Mouse (Mus musculus): Measurements from ENCODE around the gene Gramd4. TPM values are rescaled to one million over a fixed set of nuclear protein-coding genes. Genes with fewer than 3 reads are reported as not detected.

Gene Gramd4
- total RNA-seq, 1 experiment, result 24.5 TPM

- Histone ChIP-seq H3K4me1 (ENCODE audit: control insufficient read depth in 2 of 2, insufficient read depth in 2 of 2, low read length in 2 of 2, poor library complexity in 1 of 2) (peaks cover 2 to 12% of the 10 kb centered on the region in 2 experiments; a peak in 2 of 4 replicates), H3K9me3 (ENCODE audit: control insufficient read depth, insufficient read depth, low read depth, low read length) (no peaks in the 10 kb centered on the region), H3K27ac (ENCODE audit: insufficient read depth, low read depth, low read length, poor library complexity, severe bottlenecking) (no peak overlapping the region), H3K4me3 (ENCODE audit: insufficient read depth in 1 of 2, low read depth in 1 of 2, low read length in 2 of 2, poor library complexity in 1 of 2, severe bottlenecking in 1 of 2) (no peak overlapping the region), H3K36me3 (ENCODE audit: control insufficient read depth, insufficient read depth, low read length, poor library complexity, severe bottlenecking) (no peaks in the 10 kb centered on the region), H3K9ac (ENCODE audit: insufficient read depth, low read depth, low read length, poor library complexity, severe bottlenecking) (no peak overlapping the region)
- TF ChIP-seq HCFC1 (IDR thresholded peaks at IDR 0.05; ENCODE audit: borderline replicate concordance, insufficient read depth, low read length), result no peak
- no peak for TF ChIP-seq CHD2 (IDR thresholded peaks at IDR 0.05; ENCODE audit: low read depth, low read length)
- no peak for TF ChIP-seq MAFK (IDR thresholded peaks at IDR 0.05; ENCODE audit: insufficient read depth, low read depth, low read length)
- no peak for TF ChIP-seq ZC3H11A (IDR thresholded peaks at IDR 0.05; ENCODE audit: borderline replicate concordance, low read depth, low read length)
- TF ChIP-seq ZNF384 (IDR thresholded peaks at IDR 0.05; ENCODE audit: low read depth, low read length), result no peak
- in situ Hi-C loops (cut with MboI; ENCODE audit: low sequenced_read_pairs in 2 of 2, unreplicated experiment in 2 of 2), result no loop called here
- DNase-seq (ENCODE audit: low read depth, low spot score), result no peak
Observed at GRCm38 (mm10) chr15:86089091-86089744, 31.7 kb downstream of the Gramd4 start.

GRCm38 (mm10) chr15:86089991-86090529, 32.6 kb downstream of the Gramd4 start:
- H3K4me3 ChIP-seq (ENCODE audit: insufficient read depth in 1 of 2, low read depth in 1 of 2, low read length in 2 of 2, poor library complexity in 1 of 2, severe bottlenecking in 1 of 2), result no peak overlapping the region
- TF ChIP-seq CHD2 (IDR thresholded peaks at IDR 0.05; ENCODE audit: low read depth, low read length) (no peak), ZC3H11A (IDR thresholded peaks at IDR 0.05; ENCODE audit: borderline replicate concordance, low read depth, low read length) (no peak), ZNF384 (IDR thresholded peaks at IDR 0.05; ENCODE audit: low read depth, low read length) (no peak), HCFC1 (IDR thresholded peaks at IDR 0.05; ENCODE audit: borderline replicate concordance, insufficient read depth, low read length) (no peak), MAFK (IDR thresholded peaks at IDR 0.05; ENCODE audit: insufficient read depth, low read depth, low read length) (no peak)
- no peak overlapping the region for H3K9ac ChIP-seq (ENCODE audit: insufficient read depth, low read depth, low read length, poor library complexity, severe bottlenecking)
- in situ Hi-C loops (cut with MboI; ENCODE audit: low sequenced_read_pairs in 2 of 2, unreplicated experiment in 2 of 2), result no loop called here
- no peaks in the 10 kb centered on the region for H3K36me3 ChIP-seq (ENCODE audit: control insufficient read depth, insufficient read depth, low read length, poor library complexity, severe bottlenecking)
- no peaks in the 10 kb centered on the region for H3K9me3 ChIP-seq (ENCODE audit: control insufficient read depth, insufficient read depth, low read depth, low read length)
- DNase-seq (ENCODE audit: low read depth, low spot score), result no peak
- H3K27ac ChIP-seq (ENCODE audit: insufficient read depth, low read depth, low read length, poor library complexity, severe bottlenecking), result no peak overlapping the region
- peaks cover 2 to 9% of the 10 kb centered on the region in 2 experiments; a peak in 2 of 4 replicates for H3K4me1 ChIP-seq (ENCODE audit: control insufficient read depth in 2 of 2, insufficient read depth in 2 of 2, low read length in 2 of 2, poor library complexity in 1 of 2)

- H3K4me1 ChIP-seq (ENCODE audit: control insufficient read depth in 2 of 2, insufficient read depth in 2 of 2, low read length in 2 of 2, poor library complexity in 1 of 2), result peaks cover 0 to 7% of the 10 kb centered on the region in 2 experiments; a peak in 1 of 4 replicates
- TF ChIP-seq ZNF384 (IDR thresholded peaks at IDR 0.05; ENCODE audit: low read depth, low read length), result no peak
- no peak for TF ChIP-seq MAFK (IDR thresholded peaks at IDR 0.05; ENCODE audit: insufficient read depth, low read depth, low read length)
- TF ChIP-seq HCFC1 (IDR thresholded peaks at IDR 0.05; ENCODE audit: borderline replicate concordance, insufficient read depth, low read length), result no peak
- no peak for TF ChIP-seq CHD2 (IDR thresholded peaks at IDR 0.05; ENCODE audit: low read depth, low read length)
- TF ChIP-seq ZC3H11A (IDR thresholded peaks at IDR 0.05; ENCODE audit: borderline replicate concordance, low read depth, low read length), result no peak
- no peak for DNase-seq (ENCODE audit: low read depth, low spot score)
- no peak overlapping the region for H3K9ac ChIP-seq (ENCODE audit: insufficient read depth, low read depth, low read length, poor library complexity, severe bottlenecking)
- H3K4me3 ChIP-seq (ENCODE audit: insufficient read depth in 1 of 2, low read depth in 1 of 2, low read length in 2 of 2, poor library complexity in 1 of 2, severe bottlenecking in 1 of 2), result no peak overlapping the region
- in situ Hi-C loops (cut with MboI; ENCODE audit: low sequenced_read_pairs in 2 of 2, unreplicated experiment in 2 of 2), result no loop called here
- no peaks in the 10 kb centered on the region for H3K36me3 ChIP-seq (ENCODE audit: control insufficient read depth, insufficient read depth, low read length, poor library complexity, severe bottlenecking)
- H3K27ac ChIP-seq (ENCODE audit: insufficient read depth, low read depth, low read length, poor library complexity, severe bottlenecking), result no peak overlapping the region
- no peaks in the 10 kb centered on the region for H3K9me3 ChIP-seq (ENCODE audit: control insufficient read depth, insufficient read depth, low read depth, low read length)
Observed at GRCm38 (mm10) chr15:86090578-86090977, 33.1 kb downstream of the Gramd4 start.

- in situ Hi-C loops (cut with MboI; ENCODE audit: low sequenced_read_pairs in 2 of 2, unreplicated experiment in 2 of 2), result no loop called here
- H3K4me1 ChIP-seq (ENCODE audit: control insufficient read depth in 2 of 2, insufficient read depth in 2 of 2, low read length in 2 of 2, poor library complexity in 1 of 2), result peaks cover 0 to 4% of the 10 kb centered on the region in 2 experiments; a peak in 1 of 4 replicates
- no peak for TF ChIP-seq CHD2 (IDR thresholded peaks at IDR 0.05; ENCODE audit: low read depth, low read length)
- no peak for TF ChIP-seq HCFC1 (IDR thresholded peaks at IDR 0.05; ENCODE audit: borderline replicate concordance, insufficient read depth, low read length)
- TF ChIP-seq ZNF384 (IDR thresholded peaks at IDR 0.05; ENCODE audit: low read depth, low read length), result no peak
- TF ChIP-seq ZC3H11A (IDR thresholded peaks at IDR 0.05; ENCODE audit: borderline replicate concordance, low read depth, low read length), result no peak
- no peak for TF ChIP-seq MAFK (IDR thresholded peaks at IDR 0.05; ENCODE audit: insufficient read depth, low read depth, low read length)
- H3K9me3 ChIP-seq (ENCODE audit: control insufficient read depth, insufficient read depth, low read depth, low read length), result no peaks in the 10 kb centered on the region
- H3K4me3 ChIP-seq (ENCODE audit: insufficient read depth in 1 of 2, low read depth in 1 of 2, low read length in 2 of 2, poor library complexity in 1 of 2, severe bottlenecking in 1 of 2), result no peak overlapping the region
- H3K9ac ChIP-seq (ENCODE audit: insufficient read depth, low read depth, low read length, poor library complexity, severe bottlenecking), result no peak overlapping the region
- no peak overlapping the region for H3K27ac ChIP-seq (ENCODE audit: insufficient read depth, low read depth, low read length, poor library complexity, severe bottlenecking)
- H3K36me3 ChIP-seq (ENCODE audit: control insufficient read depth, insufficient read depth, low read length, poor library complexity, severe bottlenecking), result no peaks in the 10 kb centered on the region; the same call in 1 of the 2 replicates
- DNase-seq (ENCODE audit: low read depth, low spot score), result no peak
Observed at GRCm38 (mm10) chr15:86091201-86091997, 33.9 kb downstream of the Gramd4 start.

Measured in ES-E14 (cell line).